Mouse (Mus musculus) urinary bladder, postnatal 14 days (tissue): ENCODE measurements around the gene Aurkb.

Source experiments
- DNase-seq: peaks from one replicate; pipeline ENCODE4 v3.0.0; 2021; ENCODE audit warnings: low spot score

The Aurkb gene

GRCm38 (mm10) chr11:69036486-69037230, 8.8 kb upstream of the Aurkb start:
- DNase-seq = peak; percentile 87

GRCm38 (mm10) chr11:69037231-69038061, 8.0 kb upstream of the Aurkb start:
- peak; percentile 86 for DNase-seq

- no peak for DNase-seq
Measured at GRCm38 (mm10) chr11:69038173-69038572, 7.3 kb upstream of the Aurkb start.

GRCm38 (mm10) chr11:69046395-69046774, 938 bp downstream of the Aurkb start:
- DNase-seq = no peak

DNA sequence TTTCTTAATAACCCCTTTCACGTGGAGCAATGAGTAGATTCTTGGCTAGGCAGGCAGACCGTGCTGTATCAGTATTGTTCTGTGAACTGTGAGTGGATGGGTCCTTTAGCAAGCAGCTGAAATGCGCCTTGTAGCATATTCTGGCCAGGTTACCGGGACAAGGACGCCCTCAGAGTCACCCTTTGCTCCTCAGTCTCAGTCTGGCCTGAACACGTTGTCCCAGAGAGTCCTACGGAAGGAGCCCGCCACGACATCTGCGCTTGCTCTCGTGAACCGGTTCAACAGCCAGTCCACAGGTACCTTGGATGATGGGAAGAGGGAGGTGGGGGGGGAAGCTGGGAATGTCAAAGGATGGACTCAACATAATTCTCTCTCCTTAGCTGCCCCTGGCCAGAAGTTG, 2.1 kb downstream of the Aurkb start:
- no peak for DNase-seq

DNA sequence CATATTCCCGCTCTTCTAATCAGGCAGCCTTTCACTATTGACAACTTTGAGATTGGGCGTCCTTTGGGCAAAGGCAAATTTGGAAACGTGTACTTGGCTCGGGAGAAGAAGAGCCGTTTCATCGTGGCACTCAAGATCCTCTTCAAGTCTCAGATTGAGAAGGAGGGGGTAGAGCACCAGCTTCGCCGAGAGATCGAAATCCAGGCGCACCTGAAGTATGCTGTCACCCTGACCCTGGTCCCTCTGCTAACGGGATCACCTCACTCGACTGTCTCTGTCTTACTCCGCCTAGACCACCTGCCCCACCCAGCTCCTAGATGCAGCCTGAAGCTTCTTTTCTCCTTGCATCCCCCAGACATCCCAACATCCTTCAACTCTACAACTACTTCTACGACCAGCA, 2.7 kb downstream of the Aurkb start:
- DNase-seq = no peak

GRCm38 (mm10) chr11:69050748-69051147, 5.3 kb downstream of the Aurkb start:
- DNase-seq = no peak

- no peak for DNase-seq
Measured at GRCm38 (mm10) chr11:69051771-69052170, 6.3 kb downstream of the Aurkb start.

GRCm38 (mm10) chr11:69052824-69053421, 7.5 kb downstream of the Aurkb start:
- DNase-seq = no peak

- DNase-seq = no peak
Measured at GRCm38 (mm10) chr11:69053848-69054247, 8.4 kb downstream of the Aurkb start.

DNA sequence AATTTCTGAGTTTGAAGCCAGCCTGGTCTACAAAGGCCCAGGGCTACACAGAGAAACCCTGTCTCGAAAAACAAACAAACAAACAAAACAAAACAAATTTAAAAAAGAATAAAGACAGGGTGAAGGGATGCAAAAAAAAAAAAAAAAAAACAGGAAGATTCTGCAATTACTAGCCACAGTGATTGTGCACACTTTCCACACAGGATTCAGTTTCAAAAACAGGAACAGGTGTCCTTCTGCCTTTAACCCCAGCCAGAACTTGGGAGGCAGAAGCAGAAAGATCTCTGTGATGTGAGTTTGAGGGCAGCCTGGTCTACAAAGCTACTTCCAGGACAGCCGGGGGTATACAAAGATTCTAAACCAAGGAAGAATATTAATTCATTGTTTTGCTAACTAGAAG, 12.8 kb downstream of the Aurkb start:
- no peak for DNase-seq

GRCm38 (mm10) chr11:69058729-69059356, 13.4 kb downstream of the Aurkb start:
- DNase-seq = no peak

DNA sequence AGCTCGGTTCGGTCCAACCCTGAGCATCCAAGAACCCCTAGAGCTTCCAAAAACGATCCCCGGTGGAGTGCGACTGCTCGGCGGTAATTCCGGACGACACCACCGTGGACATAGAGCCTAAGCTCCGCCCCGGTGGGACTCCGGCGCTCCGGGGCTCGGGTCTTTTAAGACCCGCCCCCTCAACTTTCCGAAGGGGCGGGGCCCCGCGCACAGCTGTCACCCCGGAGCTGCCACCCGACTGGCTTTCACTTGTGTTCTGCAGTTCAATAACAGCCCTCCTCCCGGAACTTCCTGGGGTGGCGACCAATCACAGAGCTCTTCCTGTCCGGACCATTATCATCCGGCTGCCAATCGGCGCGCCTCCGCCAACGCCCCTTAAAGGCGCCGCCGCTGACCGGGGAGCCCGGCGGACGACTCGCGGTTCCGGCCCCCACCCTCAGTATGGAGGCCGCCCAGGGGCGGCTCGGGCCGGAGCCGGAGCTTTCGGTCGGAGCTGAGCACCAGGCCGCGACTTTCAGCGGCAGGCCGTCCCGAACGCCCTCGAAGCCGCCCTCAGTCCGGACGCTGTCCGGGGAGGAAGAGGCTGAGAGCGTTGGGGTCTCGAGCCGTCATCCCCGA, 14.0 kb downstream of the Aurkb start, which contains the start of gene Borcs6:
Borcs6 (plus strand) TSS at position 361 of the 618 bp plus-strand sequence.
- peak; percentile 95 for DNase-seq

GRCm38 (mm10) chr11:69059975-69060411, 14.5 kb downstream of the Aurkb start:
- peak; percentile 49 for DNase-seq

GRCm38 (mm10) chr11:69060448-69061254, 15.2 kb downstream of the Aurkb start:
- peak; percentile 51 for DNase-seq

GRCm38 (mm10) chr11:69061255-69061912, 15.9 kb downstream of the Aurkb start:
- DNase-seq = no peak

GRCm38 (mm10) chr11:69062194-69062760, 16.8 kb downstream of the Aurkb start:
- peak; percentile 77 for DNase-seq

GRCm38 (mm10) chr11:69062761-69063224, 17.3 kb downstream of the Aurkb start:
- DNase-seq = peak; percentile 96

DNA sequence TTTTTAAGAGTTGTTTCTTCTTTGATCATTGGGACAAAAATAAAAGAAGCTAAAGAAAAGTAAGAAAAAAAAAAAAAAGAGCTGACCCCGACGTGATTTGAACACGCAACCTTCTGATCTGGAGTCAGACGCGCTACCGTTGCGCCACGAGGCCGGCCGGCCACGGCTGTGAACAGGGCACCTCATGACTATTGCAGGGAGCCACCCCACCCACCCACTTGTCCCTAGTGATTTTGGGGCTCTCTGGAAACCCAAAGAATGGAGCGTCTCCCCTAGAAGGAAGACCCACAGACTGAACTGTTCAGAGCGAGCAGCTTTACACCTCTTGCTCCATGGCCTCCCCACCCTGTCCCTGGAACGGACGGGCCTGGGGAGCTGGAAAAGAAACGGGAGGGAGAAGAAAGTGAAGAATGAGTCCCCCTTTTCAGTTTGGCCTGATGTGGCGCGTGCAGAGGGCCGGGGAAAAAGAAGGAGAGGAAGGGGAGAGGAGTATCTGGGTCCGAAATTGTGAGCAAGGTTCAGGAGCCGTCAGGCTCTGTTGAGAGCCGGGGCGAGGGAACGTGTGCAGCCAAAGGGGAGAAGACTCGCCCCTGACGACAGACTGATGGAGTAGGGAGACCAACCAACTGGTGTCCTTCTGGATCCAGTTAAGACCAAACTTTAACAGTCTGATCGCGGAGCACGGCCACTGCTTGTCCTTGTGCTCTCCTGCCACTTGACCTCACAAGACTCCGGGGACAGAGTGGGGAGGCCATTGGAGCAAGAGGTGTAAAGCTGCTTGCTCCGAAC, 18.2 kb downstream of the Aurkb start:
- peak; percentile 81 for DNase-seq
